Mouse (Mus musculus): ENCODE measurements at regions not wholly inside any gene's neighbourhood (a gene's known extent, or its start where the extent isn't known, plus 50 kb on each side); places are given as distances from the start of the nearest gene placed in this dataset.

GRCm38 (mm10) chr7:37387871-37388270, 385.6 kb downstream of the Zfp536 start:
- Histone ChIP-seq H3K27me3 (replicated peaks; ENCODE audit: control insufficient read depth, insufficient read depth, low read length) (no peaks in the 10 kb centered on the region), H3K4me3 (ENCODE audit: low read length) (no peak overlapping the region), H3K36me3 (ENCODE audit: control insufficient read depth, insufficient read depth, low read length) (no peaks in the 10 kb centered on the region), H3K4me1 (ENCODE audit: control insufficient read depth, insufficient read depth, low read length) (no peaks in the 10 kb centered on the region), H3K9ac (ENCODE audit: low read depth, low read length) (no peak overlapping the region), H3K9me3 (ENCODE audit: control insufficient read depth, low read length) (no peaks in the 10 kb centered on the region), H3K27ac (ENCODE audit: low read length) (no peak overlapping the region), H3K4me2 (ENCODE audit: low read depth, low read length) (no peak overlapping the region)
- WGBS, result 85% methylated on average over 8 of the region's 8 CpGs
- no peak for ATAC-seq

DNA sequence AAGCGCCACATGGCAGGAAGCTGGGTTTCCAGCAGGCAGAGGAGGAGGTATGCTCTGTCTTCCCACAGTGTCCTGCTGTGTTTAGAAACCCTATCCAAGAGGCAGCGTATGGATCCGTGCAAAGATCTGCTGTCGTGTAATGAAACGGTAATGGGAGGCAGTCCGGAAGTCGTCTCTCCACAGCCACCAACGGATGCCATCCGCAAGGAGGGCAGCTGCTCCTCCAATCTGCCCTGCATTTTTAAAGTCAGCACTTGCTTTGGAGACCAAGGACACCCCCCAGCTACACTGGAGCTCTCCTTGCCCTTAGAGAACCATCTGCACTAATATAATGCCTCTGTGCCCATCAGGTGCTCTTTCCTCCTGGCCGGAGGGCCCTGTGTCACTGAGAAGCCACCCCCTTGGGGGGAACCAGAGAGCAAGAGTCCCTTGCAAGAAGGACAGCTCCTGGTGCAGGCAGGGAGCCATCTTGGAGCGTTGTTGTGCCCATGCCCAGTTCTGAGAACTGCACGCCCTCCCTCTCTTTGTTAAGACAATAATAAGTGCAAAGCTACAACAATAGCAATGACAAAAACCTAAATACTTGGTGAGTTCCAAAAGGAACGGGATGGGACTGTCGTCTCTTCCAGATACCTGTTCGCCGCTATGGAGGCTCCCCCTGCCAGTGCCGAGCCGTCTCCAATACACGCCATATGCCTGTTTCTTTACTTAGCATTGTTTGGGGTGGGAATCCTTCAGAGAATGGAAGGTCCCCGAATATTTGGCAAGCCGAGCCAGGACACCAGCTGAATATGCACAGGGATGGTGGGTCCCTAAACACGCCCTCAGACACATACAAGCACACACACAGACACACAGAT, 384.4 kb downstream of the Zfp536 start:
- Histone ChIP-seq H3K9me3 (ENCODE audit: control insufficient read depth, low read length) (no peaks in the 10 kb centered on the region), H3K4me2 (ENCODE audit: low read depth, low read length) (no peak overlapping the region), H3K36me3 (ENCODE audit: control insufficient read depth, insufficient read depth, low read length) (no peaks in the 10 kb centered on the region), H3K27me3 (replicated peaks; ENCODE audit: control insufficient read depth, insufficient read depth, low read length) (no peaks in the 10 kb centered on the region), H3K4me1 (ENCODE audit: control insufficient read depth, insufficient read depth, low read length) (no peaks in the 10 kb centered on the region), H3K9ac (ENCODE audit: low read depth, low read length) (no peak overlapping the region), H3K4me3 (ENCODE audit: low read length) (no peak overlapping the region), H3K27ac (ENCODE audit: low read length) (no peak overlapping the region)
- ATAC-seq, result no peak
- 83% methylated on average over 22 of the region's 22 CpGs for WGBS

DNA sequence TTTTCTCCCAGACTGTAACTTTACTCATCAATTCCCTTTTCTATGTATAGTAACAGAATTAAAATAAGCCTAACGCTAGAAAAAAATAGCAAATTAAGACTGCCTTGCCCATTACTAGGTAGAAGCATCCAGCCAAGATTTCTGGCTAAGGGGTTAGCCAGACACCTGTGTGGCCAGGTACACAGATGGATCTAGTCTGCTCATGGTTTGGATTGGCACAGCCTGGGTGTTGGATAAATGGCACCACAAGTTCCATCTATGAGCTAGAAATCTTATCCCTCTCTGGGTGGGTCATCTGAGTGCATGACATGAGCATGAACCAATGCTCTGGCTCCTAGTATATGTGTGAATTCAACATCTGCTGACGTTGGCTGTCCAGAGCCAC, 383.7 kb downstream of the Zfp536 start:
- Histone ChIP-seq H3K9me3 (ENCODE audit: control insufficient read depth, low read length) (no peaks in the 10 kb centered on the region), H3K27me3 (replicated peaks; ENCODE audit: control insufficient read depth, insufficient read depth, low read length) (no peaks in the 10 kb centered on the region), H3K9ac (ENCODE audit: low read depth, low read length) (no peak overlapping the region), H3K4me3 (ENCODE audit: low read length) (no peak overlapping the region), H3K27ac (ENCODE audit: low read length) (no peak overlapping the region), H3K36me3 (ENCODE audit: control insufficient read depth, insufficient read depth, low read length) (no peaks in the 10 kb centered on the region), H3K4me2 (ENCODE audit: low read depth, low read length) (no peak overlapping the region), H3K4me1 (ENCODE audit: control insufficient read depth, insufficient read depth, low read length) (no peaks in the 10 kb centered on the region)
- no peak for ATAC-seq
- WGBS, result 83% methylated on average over 2 of the region's 2 CpGs

DNA sequence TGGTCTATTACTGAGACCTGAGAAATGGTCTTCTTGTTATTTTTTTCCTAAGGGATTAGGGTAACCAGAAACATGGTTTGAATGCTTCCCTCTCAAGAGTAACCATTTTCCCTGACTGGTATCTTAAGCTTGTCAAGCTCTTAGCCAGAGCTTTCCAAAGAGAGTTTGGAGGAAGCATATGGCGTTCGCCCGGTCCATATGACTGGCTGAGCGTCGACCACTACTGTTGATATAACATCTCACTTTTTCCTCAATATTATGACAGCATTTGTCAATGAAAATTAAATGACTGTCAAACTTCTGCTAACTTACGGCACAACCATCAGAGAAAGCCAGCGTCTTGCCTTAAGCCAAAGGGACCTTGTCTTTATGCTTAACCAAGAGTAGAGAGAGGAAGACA, 383.2 kb downstream of the Zfp536 start:
- Histone ChIP-seq H3K27me3 (replicated peaks; ENCODE audit: control insufficient read depth, insufficient read depth, low read length) (no peaks in the 10 kb centered on the region), H3K4me3 (ENCODE audit: low read length) (no peak overlapping the region), H3K36me3 (ENCODE audit: control insufficient read depth, insufficient read depth, low read length) (no peaks in the 10 kb centered on the region), H3K4me2 (ENCODE audit: low read depth, low read length) (no peak overlapping the region), H3K9ac (ENCODE audit: low read depth, low read length) (no peak overlapping the region), H3K4me1 (ENCODE audit: control insufficient read depth, insufficient read depth, low read length) (no peaks in the 10 kb centered on the region), H3K27ac (ENCODE audit: low read length) (no peak overlapping the region), H3K9me3 (ENCODE audit: control insufficient read depth, low read length) (no peaks in the 10 kb centered on the region)
- 91% methylated on average over 7 of the region's 7 CpGs for whole genome bisulfite sequencing
- ATAC-seq, result no peak

DNA sequence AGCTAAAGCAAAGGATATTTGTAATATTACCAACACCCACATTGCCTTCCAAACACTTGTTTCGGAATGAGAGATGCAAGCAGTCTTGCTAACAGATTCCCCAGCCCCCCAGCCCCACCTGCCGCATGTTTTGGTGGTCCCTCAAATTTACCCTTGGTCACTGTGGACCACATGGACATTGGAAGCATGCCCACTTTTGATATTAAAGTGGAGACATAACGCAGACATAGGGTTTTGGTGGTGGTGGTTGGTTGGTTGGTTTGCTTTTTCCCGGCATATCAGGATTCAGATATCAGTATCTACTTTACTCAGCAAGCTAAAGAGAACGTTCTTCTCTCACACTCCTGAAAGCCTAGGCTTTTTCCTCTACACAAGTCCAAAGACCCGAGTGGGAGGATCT, 381.3 kb downstream of the Zfp536 start:
- no peak overlapping the region for H3K4me3 ChIP-seq (ENCODE audit: low read length)
- 84% methylated on average over 6 of the region's 6 CpGs for WGBS
- no peaks in the 10 kb centered on the region for H3K27me3 ChIP-seq (replicated peaks; ENCODE audit: control insufficient read depth, insufficient read depth, low read length)
- no peak overlapping the region for H3K27ac ChIP-seq (ENCODE audit: low read length)
- H3K9ac ChIP-seq (ENCODE audit: low read depth, low read length), result no peak overlapping the region
- H3K4me2 ChIP-seq (ENCODE audit: low read depth, low read length), result no peak overlapping the region
- no peaks in the 10 kb centered on the region for H3K9me3 ChIP-seq (ENCODE audit: control insufficient read depth, low read length)
- H3K4me1 ChIP-seq (ENCODE audit: control insufficient read depth, insufficient read depth, low read length), result no peaks in the 10 kb centered on the region
- ATAC-seq, result no peak
- no peaks in the 10 kb centered on the region for H3K36me3 ChIP-seq (ENCODE audit: control insufficient read depth, insufficient read depth, low read length)

DNA sequence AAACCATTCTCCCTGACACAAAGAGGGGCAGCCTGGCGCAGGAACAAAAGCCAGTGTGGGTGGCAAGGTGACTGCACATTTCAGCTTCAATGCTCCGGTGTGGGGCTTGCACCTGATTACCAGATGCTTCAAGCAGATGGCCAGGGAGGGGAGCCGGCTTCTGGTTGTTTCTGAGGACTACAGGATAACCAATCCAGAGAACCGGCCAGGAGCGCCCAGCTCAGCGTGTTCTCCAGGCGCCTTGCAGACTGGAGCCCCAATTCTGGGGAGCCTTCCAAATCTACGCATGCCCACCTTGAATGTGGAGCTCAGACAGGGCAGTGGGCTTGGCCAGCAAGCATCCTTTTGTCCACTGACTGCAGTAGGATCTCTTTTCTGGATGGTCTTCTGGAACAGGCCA, 380.8 kb downstream of the Zfp536 start:
- 87% methylated on average over 8 of the region's 8 CpGs for WGBS
- no peaks in the 10 kb centered on the region for H3K36me3 ChIP-seq (ENCODE audit: control insufficient read depth, insufficient read depth, low read length)
- no peak overlapping the region for H3K9ac ChIP-seq (ENCODE audit: low read depth, low read length)
- no peak for ATAC-seq
- no peaks in the 10 kb centered on the region for H3K9me3 ChIP-seq (ENCODE audit: control insufficient read depth, low read length)
- H3K4me3 ChIP-seq (ENCODE audit: low read length), result no peak overlapping the region
- no peaks in the 10 kb centered on the region for H3K4me1 ChIP-seq (ENCODE audit: control insufficient read depth, insufficient read depth, low read length)
- no peak overlapping the region for H3K4me2 ChIP-seq (ENCODE audit: low read depth, low read length)
- no peak overlapping the region for H3K27ac ChIP-seq (ENCODE audit: low read length)
- no peaks in the 10 kb centered on the region for H3K27me3 ChIP-seq (replicated peaks; ENCODE audit: control insufficient read depth, insufficient read depth, low read length)

DNA sequence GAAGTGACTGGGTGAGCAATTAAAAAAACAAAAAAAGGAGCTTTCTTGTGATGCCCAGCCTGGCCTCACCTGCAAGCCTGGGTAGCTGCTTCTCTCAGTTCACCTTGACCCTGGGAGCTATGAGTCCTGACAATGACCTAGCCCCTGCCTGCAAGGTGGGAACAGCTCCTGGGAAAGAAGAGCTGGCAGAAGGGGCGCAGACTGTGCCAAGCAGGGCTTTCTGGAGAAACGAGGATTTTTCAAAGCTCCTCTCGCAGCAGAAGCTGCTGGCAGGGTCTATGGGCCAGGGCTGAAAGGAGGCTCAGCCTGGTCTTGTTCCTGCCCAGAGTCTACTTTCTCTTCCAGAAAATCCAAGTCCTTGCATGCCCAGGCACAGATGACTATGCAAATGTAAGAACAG, 380.4 kb downstream of the Zfp536 start:
- H3K9ac ChIP-seq (ENCODE audit: low read depth, low read length), result no peak overlapping the region
- no peak overlapping the region for H3K4me3 ChIP-seq (ENCODE audit: low read length)
- 73% methylated on average over 3 of the region's 3 CpGs for WGBS

DNA sequence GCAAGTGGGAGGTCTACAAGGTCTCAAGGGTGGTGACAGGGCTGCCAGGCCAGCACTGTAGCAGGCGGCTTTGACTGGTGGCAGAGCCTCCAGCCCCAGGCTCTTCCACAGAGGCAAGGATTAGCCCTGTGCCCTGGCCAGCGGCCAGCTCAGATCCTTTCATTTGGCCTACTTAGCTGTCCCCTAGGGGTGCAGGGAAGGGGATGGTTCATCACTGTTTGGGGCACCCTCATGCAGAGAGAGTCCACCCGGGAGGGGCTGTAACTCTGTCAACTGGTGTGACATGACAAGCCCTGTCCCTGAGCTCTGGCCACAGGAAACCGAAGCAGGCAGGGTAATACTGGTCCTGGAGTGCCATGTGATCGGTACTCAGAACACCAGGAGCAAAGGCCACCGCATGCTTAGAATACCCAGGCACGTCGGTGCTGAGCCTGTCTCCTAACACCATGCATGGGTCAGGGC, 378.4 kb downstream of the Zfp536 start:
- no peaks in the 10 kb centered on the region for H3K4me1 ChIP-seq (ENCODE audit: control insufficient read depth, insufficient read depth, low read length)
- no peaks in the 10 kb centered on the region for H3K36me3 ChIP-seq (ENCODE audit: control insufficient read depth, insufficient read depth, low read length)
- no peak for ATAC-seq
- H3K27ac ChIP-seq (ENCODE audit: low read length), result no peak overlapping the region
- 63% methylated on average over 8 of the region's 8 CpGs for WGBS
- no peaks in the 10 kb centered on the region for H3K27me3 ChIP-seq (replicated peaks; ENCODE audit: control insufficient read depth, insufficient read depth, low read length)
- no peak overlapping the region for H3K9ac ChIP-seq (ENCODE audit: low read depth, low read length)
- no peaks in the 10 kb centered on the region for H3K9me3 ChIP-seq (ENCODE audit: control insufficient read depth, low read length)
- no peak overlapping the region for H3K4me2 ChIP-seq (ENCODE audit: low read depth, low read length)
- no peak overlapping the region for H3K4me3 ChIP-seq (ENCODE audit: low read length)

More for the DNA sequence above, 380.4 kb downstream of the Zfp536 start:
- H3K36me3 ChIP-seq (ENCODE audit: control insufficient read depth, insufficient read depth, low read length), result no peaks in the 10 kb centered on the region
- H3K4me1 ChIP-seq (ENCODE audit: control insufficient read depth, insufficient read depth, low read length), result no peaks in the 10 kb centered on the region
- no peak overlapping the region for H3K27ac ChIP-seq (ENCODE audit: low read length)
- no peaks in the 10 kb centered on the region for H3K27me3 ChIP-seq (replicated peaks; ENCODE audit: control insufficient read depth, insufficient read depth, low read length)
- H3K4me2 ChIP-seq (ENCODE audit: low read depth, low read length), result no peak overlapping the region
- no peak for ATAC-seq
- no peaks in the 10 kb centered on the region for H3K9me3 ChIP-seq (ENCODE audit: control insufficient read depth, low read length)

DNA sequence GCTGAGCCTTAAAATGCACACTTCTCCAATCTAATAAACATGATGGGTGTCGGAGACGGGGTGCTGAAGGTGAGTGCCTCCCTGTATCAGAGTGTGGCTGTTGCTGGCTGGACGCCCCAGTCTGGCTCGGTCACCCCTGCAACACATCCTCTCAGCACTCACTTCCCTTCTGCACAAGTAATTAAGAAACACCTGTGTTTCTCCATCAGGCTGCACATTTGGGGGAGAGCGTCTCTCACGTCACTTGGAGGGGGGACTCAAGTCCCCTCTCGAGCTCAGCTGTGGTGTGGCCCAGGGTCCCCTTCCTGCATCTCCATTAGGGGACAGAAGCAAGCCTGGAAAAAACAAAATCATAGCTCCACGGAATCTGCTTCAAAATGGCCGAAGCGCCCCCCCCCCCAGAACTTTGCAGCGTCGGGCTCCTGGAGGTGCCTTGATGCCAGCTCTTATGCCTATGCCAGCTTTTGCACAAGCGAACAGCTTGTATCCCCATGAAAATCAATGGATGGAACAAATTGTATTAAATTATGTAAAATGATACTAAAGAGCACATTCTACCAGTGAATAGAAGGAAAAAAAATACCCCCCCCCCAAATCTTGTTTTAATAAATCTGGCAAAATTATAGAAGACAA, 377.4 kb downstream of the Zfp536 start:
- Histone ChIP-seq H3K4me3 (ENCODE audit: low read length) (no peak overlapping the region), H3K4me2 (ENCODE audit: low read depth, low read length) (no peak overlapping the region), H3K27ac (ENCODE audit: low read length) (no peak overlapping the region), H3K27me3 (replicated peaks; ENCODE audit: control insufficient read depth, insufficient read depth, low read length) (no peaks in the 10 kb centered on the region), H3K9me3 (ENCODE audit: control insufficient read depth, low read length) (no peaks in the 10 kb centered on the region), H3K9ac (ENCODE audit: low read depth, low read length) (no peak overlapping the region), H3K4me1 (ENCODE audit: control insufficient read depth, insufficient read depth, low read length) (no peaks in the 10 kb centered on the region), H3K36me3 (ENCODE audit: control insufficient read depth, insufficient read depth, low read length) (no peaks in the 10 kb centered on the region)
- no peak for ATAC-seq
- WGBS, result 83% methylated on average over 13 of the region's 13 CpGs
